Mouse (Mus musculus): Measurements from ENCODE around the gene 1810049J17Rik.

Gene 1810049J17Rik

GRCm38 (mm10) chr15:12348950-12349349 is 27.3 kb upstream of the 1810049J17Rik start:
- no peak for DNase-seq (ENCODE audit: low spot score in 2 of 2)

GRCm38 (mm10) chr15:12346916-12347315 is 25.2 kb upstream of the 1810049J17Rik start:
- no peak for DNase-seq (ENCODE audit: low spot score in 2 of 2)

GRCm38 (mm10) chr15:12341401-12341758 is 19.7 kb upstream of the 1810049J17Rik start:
- DNase-seq (ENCODE audit: low spot score in 2 of 2), result no peak

- no peak for DNase-seq (ENCODE audit: low spot score in 2 of 2)
Observed at GRCm38 (mm10) chr15:12340536-12341400, 19.1 kb upstream of the 1810049J17Rik start.

- no peak for DNase-seq (ENCODE audit: low spot score in 2 of 2)
Observed at GRCm38 (mm10) chr15:12337779-12338137, 16.1 kb upstream of the 1810049J17Rik start.

- DNase-seq (ENCODE audit: low spot score in 2 of 2), result no peak
Observed at GRCm38 (mm10) chr15:12337030-12337778, 15.5 kb upstream of the 1810049J17Rik start.

GRCm38 (mm10) chr15:12334381-12334780 is 12.7 kb upstream of the 1810049J17Rik start:
- DNase-seq (ENCODE audit: low spot score in 2 of 2), result no peak

GRCm38 (mm10) chr15:12331300-12331699 is 9.6 kb upstream of the 1810049J17Rik start:
- DNase-seq (ENCODE audit: low spot score in 2 of 2), result no peak

- DNase-seq (ENCODE audit: low spot score in 2 of 2), result no peak
Observed at GRCm38 (mm10) chr15:12330892-12331291, 9.2 kb upstream of the 1810049J17Rik start.

GRCm38 (mm10) chr15:12330389-12330788 is 8.7 kb upstream of the 1810049J17Rik start:
- DNase-seq (ENCODE audit: low spot score in 2 of 2), result no peak

- no peak for DNase-seq (ENCODE audit: low spot score in 2 of 2)
Observed at GRCm38 (mm10) chr15:12324326-12324725, 2.6 kb upstream of the 1810049J17Rik start.

GRCm38 (mm10) chr15:12322676-12323402 is 1.1 kb upstream of the 1810049J17Rik start:
- no peak for DNase-seq (ENCODE audit: low spot score in 2 of 2)

GRCm38 (mm10) chr15:12321091-12321787 is 460 bp downstream of the 1810049J17Rik start, which contains the start of gene Golph3:
Gene Golph3 (plus strand): TSS chr15:12321450.
- peak; percentile 91 to 95 for DNase-seq (ENCODE audit: low spot score in 2 of 2)

- no peak for DNase-seq (ENCODE audit: low spot score in 2 of 2)
Observed at GRCm38 (mm10) chr15:12320441-12321090, 1.1 kb downstream of the 1810049J17Rik start.

- DNase-seq (ENCODE audit: low spot score in 2 of 2), result no peak
Observed at GRCm38 (mm10) chr15:12319889-12320288, 1.8 kb downstream of the 1810049J17Rik start.

GRCm38 (mm10) chr15:12318451-12318850 is 3.2 kb downstream of the 1810049J17Rik start:
- no peak for DNase-seq (ENCODE audit: low spot score in 2 of 2)

- no peak for DNase-seq (ENCODE audit: low spot score in 2 of 2)
Observed at GRCm38 (mm10) chr15:12317290-12317689, 4.4 kb downstream of the 1810049J17Rik start.

- no peak for DNase-seq (ENCODE audit: low spot score in 2 of 2)
Observed at GRCm38 (mm10) chr15:12315996-12316395, 5.7 kb downstream of the 1810049J17Rik start.

GRCm38 (mm10) chr15:12314584-12314983 is 7.1 kb downstream of the 1810049J17Rik start:
- DNase-seq (ENCODE audit: low spot score in 2 of 2), result no peak

- DNase-seq (ENCODE audit: low spot score in 2 of 2), result no peak
Observed at GRCm38 (mm10) chr15:12313255-12313654, 8.4 kb downstream of the 1810049J17Rik start.

- no peak for DNase-seq (ENCODE audit: low spot score in 2 of 2)
Observed at GRCm38 (mm10) chr15:12311465-12311864, 10.2 kb downstream of the 1810049J17Rik start.

Measured in cerebellum, postnatal 4 days (tissue).